Mouse (Mus musculus): ENCODE measurements at regions not wholly inside any gene's neighbourhood (a gene's known extent, or its start where the extent isn't known, plus 50 kb on each side); places are given as distances from the start of the nearest gene placed in this dataset.

- DNase-seq: no peak
These were observed 206.7 kb downstream of the Arl4a start for GRCm38 (mm10) chr12:39831079-39831478.

GRCm38 (mm10) chr12:39830530-39830929, 207.3 kb downstream of the Arl4a start:
- DNase-seq: no peak

DNA sequence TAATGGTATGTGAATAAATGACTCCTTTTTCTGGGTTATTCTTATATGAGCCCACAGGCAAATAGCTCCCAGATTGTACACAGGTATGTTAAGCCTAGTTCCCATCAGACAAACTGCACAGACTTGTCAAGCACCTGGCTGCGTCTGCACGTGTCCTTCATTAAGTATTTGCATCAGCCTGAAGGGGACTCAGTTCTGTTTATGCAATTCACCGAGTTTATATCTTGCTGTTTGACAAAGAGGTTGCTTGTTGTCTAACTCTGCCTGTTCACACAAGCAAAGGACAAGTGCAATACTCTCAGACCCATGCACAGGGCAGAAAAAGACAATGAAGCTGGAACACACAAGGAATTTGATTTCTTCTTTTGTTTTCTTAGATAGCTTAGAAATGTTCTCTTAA, 215.2 kb downstream of the Arl4a start:
- DNase-seq: no peak

DNA sequence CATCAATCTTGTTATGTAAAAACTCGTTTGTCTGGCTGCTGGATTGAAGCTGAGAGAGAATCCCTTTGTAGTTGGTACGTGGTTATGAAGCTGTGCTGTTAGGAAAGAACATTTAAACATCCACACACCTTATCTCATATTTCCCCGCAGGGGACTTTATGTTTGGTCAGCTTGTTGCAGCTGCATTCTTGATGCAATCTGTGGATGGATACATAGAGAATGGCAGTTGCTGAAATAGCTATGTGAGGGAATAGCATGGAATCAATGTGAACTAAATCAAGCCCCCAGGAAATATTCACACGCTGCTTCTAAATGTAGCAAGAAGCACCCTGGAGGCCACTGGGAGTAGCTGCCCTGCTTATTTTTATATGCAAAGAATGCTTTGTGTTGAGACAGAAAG, 236.3 kb downstream of the Arl4a start:
- no peak for DNase-seq

GRCm38 (mm10) chr12:39797843-39798242, 240.0 kb downstream of the Arl4a start:
- peak in 1 of 2 experiments; percentile 26 for DNase-seq

- DNase-seq: no peak
These were observed 240.9 kb downstream of the Arl4a start for GRCm38 (mm10) chr12:39796939-39797338.

DNA sequence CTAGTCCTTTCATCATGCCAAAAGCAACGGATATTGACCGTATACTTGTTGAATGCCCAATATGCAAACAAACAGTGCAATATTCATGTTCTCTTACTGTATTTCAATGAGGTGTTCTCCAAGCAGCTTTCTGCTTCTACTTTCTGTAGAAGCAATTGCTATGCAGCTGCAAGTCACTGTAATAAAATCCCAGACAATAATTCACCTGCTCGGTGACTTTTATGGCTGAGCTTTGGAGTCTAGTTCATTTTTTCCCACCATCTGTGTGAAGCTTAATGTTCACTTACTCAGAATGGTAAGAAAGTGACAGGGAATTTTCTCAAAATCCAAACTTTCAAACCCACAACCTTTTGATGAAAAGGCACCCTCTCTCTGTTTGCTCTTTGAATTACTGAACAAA, 252.8 kb downstream of the Arl4a start:
- no peak for DNase-seq

- DNase-seq: no peak
These were observed 253.3 kb downstream of the Arl4a start for GRCm38 (mm10) chr12:39784532-39784931.

DNA sequence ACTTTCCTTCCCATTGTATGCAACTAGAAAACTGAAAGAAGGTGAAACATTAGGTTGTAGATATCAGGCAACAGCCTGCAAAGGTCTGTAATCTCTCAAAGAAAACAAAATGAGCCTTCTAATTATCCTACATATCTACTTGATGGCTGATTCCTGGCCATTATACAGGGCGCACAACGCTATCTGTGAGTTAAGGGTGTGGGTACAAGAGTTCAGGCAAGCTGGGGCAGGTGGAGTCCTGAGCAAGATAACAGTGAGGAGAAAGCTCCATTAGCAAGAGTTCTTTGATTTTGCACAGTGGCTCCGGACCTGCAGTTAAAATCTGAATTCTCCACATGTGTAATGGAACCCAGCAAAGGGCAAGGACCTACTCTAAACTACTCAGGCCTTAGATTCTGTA, 261.7 kb downstream of the Arl4a start:
- DNase-seq: no peak

GRCm38 (mm10) chr12:39766988-39767387, 270.8 kb downstream of the Arl4a start:
- no peak for DNase-seq

DNA sequence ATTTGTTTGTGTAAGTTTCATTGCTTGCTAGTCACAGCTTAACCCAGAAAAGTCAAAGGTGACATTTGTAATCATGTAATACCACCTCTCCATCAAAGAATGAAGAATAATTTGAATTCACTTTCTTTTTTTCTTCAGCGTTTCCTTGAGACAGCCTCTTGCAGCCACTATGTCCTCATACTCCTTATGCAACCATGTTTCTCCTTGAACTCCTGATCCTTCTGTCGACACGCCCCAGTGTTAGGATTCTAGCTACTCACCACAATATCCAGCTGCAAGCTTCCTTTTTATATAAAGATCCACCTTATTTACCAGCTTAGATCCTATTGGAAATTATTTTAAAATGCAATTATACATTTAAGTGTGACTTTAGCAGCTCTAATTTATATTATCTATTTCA, 274.3 kb downstream of the Arl4a start:
- DNase-seq: no peak

DNA sequence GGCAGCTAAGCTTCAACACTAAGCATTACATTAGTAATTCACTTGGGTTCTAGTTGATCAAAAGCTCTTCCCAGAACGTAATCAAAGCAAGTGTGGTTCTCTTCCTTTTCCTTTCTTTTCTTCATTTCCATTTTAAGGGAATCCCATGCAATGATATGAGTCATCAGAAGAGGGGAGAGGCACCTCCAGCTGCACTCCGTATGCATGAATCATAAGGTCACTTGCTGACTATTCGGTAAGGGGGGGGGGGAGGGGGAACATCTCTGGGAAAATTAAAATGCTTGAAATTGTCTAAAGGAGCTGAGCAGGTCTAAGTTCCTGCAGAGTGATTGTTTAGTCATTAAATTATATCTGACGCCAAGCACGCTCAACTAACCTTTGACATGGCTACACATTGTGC, 275.9 kb downstream of the Arl4a start:
- DNase-seq: no peak

DNA sequence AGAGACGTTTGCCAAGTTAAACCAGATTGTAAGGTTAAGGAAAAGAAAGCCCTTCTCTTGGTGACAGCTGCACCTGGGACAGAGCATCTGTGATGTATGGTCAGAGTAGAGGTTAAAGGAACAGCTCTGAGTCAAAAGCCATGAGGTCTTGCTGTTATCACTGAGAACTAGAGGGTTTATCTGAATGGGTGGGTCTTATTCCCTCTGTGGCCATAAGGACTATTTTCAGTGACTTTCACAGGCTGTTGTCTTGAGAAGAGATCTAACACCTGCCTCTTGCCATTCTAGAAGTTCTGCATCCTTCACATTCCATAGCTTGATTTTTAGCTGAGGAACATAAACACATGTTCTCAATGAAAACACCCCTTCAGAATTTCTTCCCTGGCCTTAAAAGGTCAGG, 276.5 kb downstream of the Arl4a start:
- no peak for DNase-seq

GRCm38 (mm10) chr12:39757975-39758374, 279.9 kb downstream of the Arl4a start:
- DNase-seq: no peak

- no peak for DNase-seq
These were observed 286.0 kb downstream of the Arl4a start for GRCm38 (mm10) chr12:39751850-39752249.

- DNase-seq: no peak
These were observed 295.4 kb downstream of the Arl4a start for GRCm38 (mm10) chr12:39742156-39743063.

GRCm38 (mm10) chr12:39741051-39741847, 296.6 kb downstream of the Arl4a start:
- DNase-seq: no peak

- DNase-seq: no peak
These were observed 300.9 kb downstream of the Arl4a start for GRCm38 (mm10) chr12:39736966-39737365.

- DNase-seq: no peak
These were observed 301.5 kb downstream of the Arl4a start for GRCm38 (mm10) chr12:39736097-39736920.

DNA sequence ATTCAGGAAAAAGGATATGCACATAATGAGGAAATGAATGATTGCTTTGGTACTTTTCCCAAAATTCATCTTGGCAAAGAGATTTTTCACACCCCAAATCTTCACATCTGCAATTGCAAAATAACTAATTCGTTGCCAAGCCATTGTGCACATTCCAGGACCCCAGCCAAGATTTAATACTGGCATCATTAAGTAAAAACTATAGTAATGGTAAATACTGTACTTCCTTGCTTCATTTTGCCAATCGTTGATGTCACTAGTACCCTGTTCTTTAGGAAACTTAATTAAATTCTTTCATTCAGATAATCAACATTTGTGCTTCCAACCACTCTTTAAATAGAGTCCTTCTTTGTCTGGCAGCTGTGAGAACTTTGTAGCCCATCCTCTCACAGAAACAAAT, 303.6 kb downstream of the Arl4a start:
- DNase-seq: no peak

DNA sequence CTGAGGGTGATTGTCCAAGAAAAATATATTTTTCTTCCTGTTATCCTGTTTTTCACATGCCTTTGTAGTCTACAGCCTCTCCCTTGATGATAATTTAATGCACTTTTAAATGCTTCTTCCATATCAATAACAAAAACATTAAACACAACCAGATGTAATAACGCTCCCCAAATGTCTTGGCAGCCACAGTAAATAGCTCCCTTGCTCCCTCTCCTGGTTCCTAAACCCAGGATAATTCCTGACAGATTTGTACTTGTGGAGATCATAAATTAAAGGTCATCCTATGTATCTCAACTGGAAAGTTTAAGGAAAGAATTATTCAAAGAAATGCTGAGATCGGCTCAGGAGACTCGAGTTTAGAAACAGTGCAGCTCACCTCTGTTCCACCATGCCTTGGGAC, 306.6 kb downstream of the Arl4a start:
- DNase-seq: no peak

- DNase-seq: no peak
These were observed 308.6 kb downstream of the Arl4a start for GRCm38 (mm10) chr12:39729255-39729654.

- no peak for DNase-seq
These were observed 313.7 kb downstream of the Arl4a start for GRCm38 (mm10) chr12:39724172-39724571.

All from lung, postnatal 4 days (tissue).